Mouse (Mus musculus) T-helper 2 cell (primary cell): Measurements from ENCODE around the gene Hoxb4.

Experiments
- in situ Hi-C: fragments of 300-600 bp; cut with MboI, MseI; formaldehyde crosslinking; loops from one replicate; pipeline ENCODE4 v1.15.1; 2025; ENCODE audit warnings: high pct_unique_total_duplicates

The Hoxb4 gene

GRCm38 (mm10) chr11:96317608-96318367 lies at the start of gene Hoxb4:
Gene Hoxb4 (plus strand): TSS chr11:96318267.
- in situ Hi-C loops, result no loop called here

- in situ Hi-C loops, result no loop called here
Observed at GRCm38 (mm10) chr11:96269869-96270268, 48.2 kb upstream of the Hoxb4 start.

- in situ Hi-C loops, result no loop called here
Observed at GRCm38 (mm10) chr11:96270996-96271540, 47.0 kb upstream of the Hoxb4 start, which contains the start of gene Hoxb9. Gene Hoxb9 (plus strand): TSS chr11:96271457.

GRCm38 (mm10) chr11:96271541-96272011 lies 46.5 kb upstream of the Hoxb4 start:
- in situ Hi-C loops, result no loop called here

- in situ Hi-C loops, result no loop called here
Observed at GRCm38 (mm10) chr11:96272024-96272921, 45.8 kb upstream of the Hoxb4 start.

- in situ Hi-C loops, result no loop called here
Observed at GRCm38 (mm10) chr11:96274428-96274827, 43.6 kb upstream of the Hoxb4 start.

- in situ Hi-C loops, result loop anchor here (5.0 kb wide), 1 partner anchor 81 kb away; no protein-coding TSS in a partner anchor
Observed at GRCm38 (mm10) chr11:96275896-96276295, 42.2 kb upstream of the Hoxb4 start.

GRCm38 (mm10) chr11:96277151-96278044 lies 40.7 kb upstream of the Hoxb4 start:
- in situ Hi-C loops, result loop anchor here (5.0 kb wide), 1 partner anchor 80 kb away; no protein-coding TSS in a partner anchor

GRCm38 (mm10) chr11:96278324-96278723 lies 39.7 kb upstream of the Hoxb4 start:
- in situ Hi-C loops, result loop anchor here (5.0 kb wide), 1 partner anchor 79 kb away; no protein-coding TSS in a partner anchor

GRCm38 (mm10) chr11:96278773-96279172 lies 39.3 kb upstream of the Hoxb4 start:
- in situ Hi-C loops, result loop anchor here (5.0 kb wide), 1 partner anchor 79 kb away; no protein-coding TSS in a partner anchor

- in situ Hi-C loops, result loop anchor here (5.0 kb wide), 1 partner anchor 78 kb away; no protein-coding TSS in a partner anchor
Observed at GRCm38 (mm10) chr11:96279421-96280233, 38.4 kb upstream of the Hoxb4 start.

- in situ Hi-C loops, result no loop called here
Observed at GRCm38 (mm10) chr11:96280399-96281378, 37.4 kb upstream of the Hoxb4 start.

- in situ Hi-C loops, result no loop called here
Observed at GRCm38 (mm10) chr11:96281396-96281795, 36.7 kb upstream of the Hoxb4 start.

- in situ Hi-C loops, result no loop called here
Observed at GRCm38 (mm10) chr11:96281855-96282570, 36.1 kb upstream of the Hoxb4 start, which contains the start of gene Hoxb8. Gene Hoxb8 (plus strand): TSS chr11:96281905.

- in situ Hi-C loops, result no loop called here
Observed at GRCm38 (mm10) chr11:96282795-96283430, 35.2 kb upstream of the Hoxb4 start.

- in situ Hi-C loops, result no loop called here
Observed at GRCm38 (mm10) chr11:96284041-96284749, 33.9 kb upstream of the Hoxb4 start.
